Mouse (Mus musculus): Measurements from ENCODE around the gene Galnt10.

DNA sequence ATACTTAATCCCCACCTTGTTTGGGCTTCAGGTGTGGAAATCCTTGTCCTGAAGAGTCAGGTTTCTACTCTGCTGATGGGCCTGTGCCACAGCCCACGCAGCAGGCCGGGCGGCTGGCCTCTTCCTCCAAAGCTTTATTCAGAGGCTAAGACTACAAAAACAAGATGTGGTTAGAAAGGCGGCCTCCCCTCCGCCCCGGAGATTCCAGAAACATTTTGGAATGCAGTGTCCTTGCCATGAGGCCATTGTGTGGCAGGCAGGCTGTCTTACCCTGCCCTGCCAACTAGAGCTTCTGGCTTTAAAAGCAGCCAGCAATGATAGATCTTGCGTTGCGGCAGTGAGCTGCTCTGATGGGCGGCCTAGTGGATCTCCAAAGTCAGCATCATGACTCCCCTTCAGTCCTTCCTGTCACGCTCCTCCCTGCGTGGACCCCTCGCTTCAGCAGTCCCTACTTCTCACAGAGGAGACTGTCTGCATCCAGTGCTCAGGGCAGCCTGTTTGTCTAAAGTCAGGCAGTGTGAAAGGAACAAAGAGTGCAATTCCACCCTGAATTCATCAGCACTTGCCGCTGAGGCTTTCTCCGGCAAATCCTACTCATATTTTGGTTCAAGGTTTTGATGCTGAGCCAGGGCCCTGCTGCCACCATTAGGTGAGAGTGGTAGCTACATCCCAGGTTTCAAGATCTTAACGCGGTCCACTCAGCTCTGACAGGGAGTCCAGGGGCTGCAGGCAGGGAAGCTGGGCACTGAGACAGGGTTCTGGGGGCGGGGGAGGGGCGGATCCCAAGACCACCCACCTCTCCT lies 141.6 kb downstream of the Galnt10 start:
- TF ChIP-seq CTCF (IDR thresholded peaks at IDR 0.05) (peak; percentile 54), POLR2A (IDR thresholded peaks at IDR 0.05; ENCODE audit: insufficient read depth, low read depth, low read length) (no peak), EP300 (IDR thresholded peaks at IDR 0.05; ENCODE audit: insufficient read depth, low read depth, low read length) (no peak)

All from heart, adult 2 months (tissue).